Mouse (Mus musculus): Measurements from ENCODE around the gene Fgfr2.

- TF ChIP-seq CTCF (IDR thresholded peaks at IDR 0.05; ENCODE audit: control insufficient read depth, insufficient read depth, insufficient read length) = no peak
- no peak for TF ChIP-seq USF1 (IDR thresholded peaks at IDR 0.05; ENCODE audit: low read depth)
- no peak for TF ChIP-seq MYOG (IDR thresholded peaks at IDR 0.05; ENCODE audit: control insufficient read depth, extremely low read depth, insufficient read length)
Measured at GRCm38 (mm10) chr7:132589610-132590009, 533.5 kb downstream of the Fgfr2 start.
